Mouse (Mus musculus): Measurements from ENCODE around the gene Colgalt1. TPM values are rescaled to one million over a fixed set of nuclear protein-coding genes. Genes with fewer than 3 reads are reported as not detected.
A peak's percentile ranks its signal among the peaks of the same experiment; 100 is the strongest.

The Colgalt1 gene
- polyA plus RNA-seq, 1 experiment from 2014 or later: 53.6 TPM

GRCm38 (mm10) chr8:71668220-71668975 lies 57.6 kb downstream of the Colgalt1 start:
- WGBS: 3% methylated on average over 21 of the region's 21 CpGs
- Histone ChIP-seq H3K36me3 (no peaks in the 10 kb centered on the region), H3K27me3 (ENCODE audit: low read depth, poor library complexity, severe bottlenecking) (peaks cover 89% of the 10 kb centered on the region), H3K27ac (peak overlapping the region; percentile 77), H3K4me1 (peaks cover 66% of the 10 kb centered on the region), H3K4me3 (peak overlapping the region; percentile 25), H3K9me3 (replicated peaks) (no peaks in the 10 kb centered on the region)
- no peak for DNase-seq (ENCODE audit: low spot score)

GRCm38 (mm10) chr8:71670198-71670597 lies 59.4 kb downstream of the Colgalt1 start:
- H3K4me3 ChIP-seq: peak overlapping the region; percentile 56
- H3K36me3 ChIP-seq: no peaks in the 10 kb centered on the region
- no peak for DNase-seq (ENCODE audit: low spot score)
- H3K27me3 ChIP-seq (ENCODE audit: low read depth, poor library complexity, severe bottlenecking): peaks cover 85% of the 10 kb centered on the region
- H3K9me3 ChIP-seq (replicated peaks): no peaks in the 10 kb centered on the region
- peak overlapping the region; percentile 73 for H3K27ac ChIP-seq
- H3K4me1 ChIP-seq: peaks cover 62% of the 10 kb centered on the region
- WGBS: 7% methylated on average over 11 of the region's 12 CpGs

- H3K9me3 ChIP-seq (replicated peaks): no peaks in the 10 kb centered on the region
- peaks cover 60% of the 10 kb centered on the region for H3K4me1 ChIP-seq
- H3K27ac ChIP-seq: peak overlapping the region; percentile 73
- H3K27me3 ChIP-seq (ENCODE audit: low read depth, poor library complexity, severe bottlenecking): peaks cover 91% of the 10 kb centered on the region
- peak; percentile 78 for DNase-seq (ENCODE audit: low spot score)
- peak overlapping the region; percentile 56 for H3K4me3 ChIP-seq
- WGBS: under 1% methylated on average over 64 of the region's 64 CpGs
- no peaks in the 10 kb centered on the region for H3K36me3 ChIP-seq
Measured at GRCm38 (mm10) chr8:71670621-71671548, 60.1 kb downstream of the Colgalt1 start.

- H3K36me3 ChIP-seq: no peaks in the 10 kb centered on the region
- peaks cover 93% of the 10 kb centered on the region for H3K27me3 ChIP-seq (ENCODE audit: low read depth, poor library complexity, severe bottlenecking)
- 0% methylated on average over 41 of the region's 42 CpGs for WGBS
- H3K9me3 ChIP-seq (replicated peaks): no peaks in the 10 kb centered on the region
- H3K4me1 ChIP-seq: peaks cover 60% of the 10 kb centered on the region
- peak within 1 kb of the TSS; percentile 56 for H3K4me3 ChIP-seq
- peak within 1 kb of the TSS; percentile 73 for H3K27ac ChIP-seq
- DNase-seq (ENCODE audit: low spot score): peak; percentile 95
Measured at GRCm38 (mm10) chr8:71671549-71671965, 60.8 kb downstream of the Colgalt1 start, which contains the start of gene Unc13a. Unc13a (minus strand) TSS chr8:71671757.

GRCm38 (mm10) chr8:71672168-71672735 lies 61.5 kb downstream of the Colgalt1 start:
- DNase-seq (ENCODE audit: low spot score): no peak
- H3K4me3 ChIP-seq: peak overlapping the region; percentile 56
- peak overlapping the region; percentile 61 for H3K27ac ChIP-seq
- no peaks in the 10 kb centered on the region for H3K36me3 ChIP-seq
- WGBS: 59% methylated on average over 6 of the region's 6 CpGs
- H3K4me1 ChIP-seq: peaks cover 57% of the 10 kb centered on the region
- H3K9me3 ChIP-seq (replicated peaks): no peaks in the 10 kb centered on the region
- peaks cover 93% of the 10 kb centered on the region for H3K27me3 ChIP-seq (ENCODE audit: low read depth, poor library complexity, severe bottlenecking)

- DNase-seq (ENCODE audit: low spot score): no peak
- Histone ChIP-seq H3K4me3 (no peak overlapping the region), H3K27ac (no peak overlapping the region), H3K27me3 (ENCODE audit: low read depth, poor library complexity, severe bottlenecking) (peaks cover 93% of the 10 kb centered on the region), H3K36me3 (no peaks in the 10 kb centered on the region), H3K4me1 (peaks cover 40% of the 10 kb centered on the region), H3K9me3 (replicated peaks) (no peaks in the 10 kb centered on the region)
- WGBS: 87% methylated on average over 2 of the region's 2 CpGs
Measured at GRCm38 (mm10) chr8:71674071-71674470, 63.3 kb downstream of the Colgalt1 start.

Small RNAs within 50 kb of the gene (microRNA-seq; reads per million reads assigned to microRNA genes)
- not detected for gene Mir6769b

Other genes with a start within 250 kb of the Colgalt1 start
- 92.4 and 95.0 TPM in 2 replicates for gene Use1, start 244.2 kb upstream of the Colgalt1 start, polyA plus RNA-seq (2016; fragmentation: Nextera tagmentation; extraction: Ambion mirVana)
- gene Ocel1, start 239.7 kb upstream of the Colgalt1 start, polyA plus RNA-seq (2016; fragmentation: Nextera tagmentation; extraction: Ambion mirVana): 4.3 and 5.4 TPM in 2 replicates
- 77.4 and 87.2 TPM in 2 replicates for gene Nr2f6, start 229.0 kb upstream of the Colgalt1 start, polyA plus RNA-seq (2016; fragmentation: Nextera tagmentation; extraction: Ambion mirVana)
- 6.6 and 6.9 TPM in 2 replicates for gene Ushbp1, start 215.2 kb upstream of the Colgalt1 start, polyA plus RNA-seq (2016; fragmentation: Nextera tagmentation; extraction: Ambion mirVana)
- 123 and 131 TPM in 2 replicates for gene Babam1, start 214.1 kb upstream of the Colgalt1 start, polyA plus RNA-seq (2016; fragmentation: Nextera tagmentation; extraction: Ambion mirVana)
- 34.2 and 38.4 TPM in 2 replicates for gene Ankle1, start 205.0 kb upstream of the Colgalt1 start, polyA plus RNA-seq (2016; fragmentation: Nextera tagmentation; extraction: Ambion mirVana)
- 61.5 and 75.1 TPM in 2 replicates for gene Abhd8, start 147.3 kb upstream of the Colgalt1 start, polyA plus RNA-seq (2016; fragmentation: Nextera tagmentation; extraction: Ambion mirVana)
- gene Mrpl34, start 146.0 kb upstream of the Colgalt1 start, polyA plus RNA-seq (2016; fragmentation: Nextera tagmentation; extraction: Ambion mirVana): 231 and 263 TPM in 2 replicates
- 130 and 138 TPM in 2 replicates for gene Dda1, start 141.8 kb upstream of the Colgalt1 start, polyA plus RNA-seq (2016; fragmentation: Nextera tagmentation; extraction: Ambion mirVana)
- gene Ano8, start 125.0 kb upstream of the Colgalt1 start, polyA plus RNA-seq (2016; fragmentation: Nextera tagmentation; extraction: Ambion mirVana): 2.7 and 3.5 TPM in 2 replicates
- gene Gtpbp3, start 122.9 kb upstream of the Colgalt1 start, polyA plus RNA-seq (2016; fragmentation: Nextera tagmentation; extraction: Ambion mirVana): 26.8 and 28.2 TPM in 2 replicates
- gene Plvap, start 99.2 kb upstream of the Colgalt1 start, polyA plus RNA-seq (2016; fragmentation: Nextera tagmentation; extraction: Ambion mirVana): 74.6 and 77.7 TPM in 2 replicates
- 0.65 and 0.78 TPM in 2 replicates for gene Ccdc194, start 85.3 kb upstream of the Colgalt1 start, polyA plus RNA-seq (2016; fragmentation: Nextera tagmentation; extraction: Ambion mirVana)
- gene Bst2, start 73.5 kb upstream of the Colgalt1 start, polyA plus RNA-seq (2016; fragmentation: Nextera tagmentation; extraction: Ambion mirVana): 5.6 TPM in 2 replicates
- gene Mvb12a, start 68.1 kb upstream of the Colgalt1 start, polyA plus RNA-seq (2016; fragmentation: Nextera tagmentation; extraction: Ambion mirVana): 76.2 and 77.5 TPM in 2 replicates
- 0.29 and 0.45 TPM in 2 replicates for gene Tmem221, start 52.1 kb upstream of the Colgalt1 start, polyA plus RNA-seq (2016; fragmentation: Nextera tagmentation; extraction: Ambion mirVana)
- gene Nxnl1, start 44.4 kb upstream of the Colgalt1 start, polyA plus RNA-seq (2016; fragmentation: Nextera tagmentation; extraction: Ambion mirVana): not detected in 2 replicates
- 21.3 and 28.8 TPM in 2 replicates for gene Slc27a1, start 42.1 kb upstream of the Colgalt1 start, polyA plus RNA-seq (2016; fragmentation: Nextera tagmentation; extraction: Ambion mirVana)
- 241 and 263 TPM in 2 replicates for gene Pgls, start 18.8 kb upstream of the Colgalt1 start, polyA plus RNA-seq (2016; fragmentation: Nextera tagmentation; extraction: Ambion mirVana)
- 2.8 and 4.0 TPM in 2 replicates for gene Fam129c, start 13.3 kb upstream of the Colgalt1 start, polyA plus RNA-seq (2016; fragmentation: Nextera tagmentation; extraction: Ambion mirVana)
- 0.40 and 0.51 TPM in 2 replicates for gene Unc13a, start 60.8 kb downstream of the Colgalt1 start, polyA plus RNA-seq (2016; fragmentation: Nextera tagmentation; extraction: Ambion mirVana)
- gene Jak3, start 65.3 kb downstream of the Colgalt1 start, polyA plus RNA-seq (2016; fragmentation: Nextera tagmentation; extraction: Ambion mirVana): 3.7 and 4.6 TPM in 2 replicates
- gene Insl3, start 78.2 kb downstream of the Colgalt1 start, polyA plus RNA-seq (2016; fragmentation: Nextera tagmentation; extraction: Ambion mirVana): 0.53 and 0.76 TPM in 2 replicates
- 0.67 and 1.2 TPM in 2 replicates for gene B3gnt3, start 90.8 kb downstream of the Colgalt1 start, polyA plus RNA-seq (2016; fragmentation: Nextera tagmentation; extraction: Ambion mirVana)
- gene Fcho1, start 114.7 kb downstream of the Colgalt1 start, polyA plus RNA-seq (2016; fragmentation: Nextera tagmentation; extraction: Ambion mirVana): 2.2 and 4.3 TPM in 2 replicates

Measured in limb, embryonic 10.5 days (tissue).